Mouse (Mus musculus) left cerebral cortex, postnatal 14 days (tissue): ENCODE measurements around the gene Arvcf. TPM values are rescaled to one million over a fixed set of nuclear protein-coding genes. Genes with fewer than 3 reads are reported as not detected.
A peak's percentile ranks its signal among the peaks of the same experiment; 100 is the strongest.

Source experiments
- DNase-seq, 2 experiments: peaks; one replicate each; pipeline ENCODE4 v3.0.0; 2021 to 2022; ENCODE audit warnings: low spot score in 2 of 2, mixed read lengths in 1 of 2
- intact Hi-C: fragments of 180-260 bp; cut with DNase I; formaldehyde crosslinking; loops from one replicate; pipeline ENCODE4 v1.15.1; 2025
- total RNA-seq, 2 experiments: library from RNA; stranded (reverse); gene quantifications; 2 replicates each; pipeline ENCODE4 v1.2.3; 2021

Arvcf gene
- total RNA-seq, 2 experiments from 2014 or later, result 41.4 to 42.3 TPM

DNA sequence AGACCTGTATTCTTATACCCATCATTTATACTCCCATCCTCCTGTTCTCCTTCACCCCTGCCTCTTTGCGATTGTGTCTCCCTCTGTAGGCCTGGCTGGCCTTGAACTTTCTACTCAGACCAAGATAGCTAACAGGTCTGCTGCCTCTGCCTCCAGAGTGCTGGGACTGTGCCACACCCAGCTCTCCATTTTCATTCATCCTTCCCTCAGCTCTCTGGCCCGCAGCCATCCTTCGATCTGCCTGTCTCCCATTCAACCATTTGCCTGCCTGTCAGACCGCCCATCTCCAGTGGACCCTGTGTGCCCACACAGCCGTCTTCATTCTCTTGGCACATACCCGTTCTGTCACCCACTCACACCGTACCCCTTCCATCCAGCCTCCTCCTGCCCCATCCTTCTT, 36.2 kb downstream of the Arvcf start:
- intact Hi-C loops, result no loop called here
- no peak for DNase-seq

DNA sequence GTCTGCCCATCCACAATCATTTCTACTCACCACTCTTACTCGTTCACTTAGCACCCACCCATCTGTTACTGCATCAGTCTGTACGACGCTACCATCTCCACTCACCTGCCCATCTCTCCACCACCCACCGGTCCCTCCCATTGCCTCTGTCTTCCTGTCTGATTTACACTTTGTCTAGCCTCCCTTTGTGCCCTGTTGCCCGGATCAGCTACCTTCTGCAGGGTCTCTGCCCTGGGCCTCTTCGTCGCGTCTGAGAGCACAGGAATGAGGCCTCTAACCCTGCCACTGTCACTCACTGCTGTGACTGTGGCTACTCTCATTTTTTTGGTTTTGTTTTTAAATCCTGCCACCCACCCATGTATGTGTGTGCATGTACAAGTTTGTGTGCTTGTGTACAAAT, 36.7 kb downstream of the Arvcf start:
- intact Hi-C loops, result no loop called here
- DNase-seq, result no peak

DNA sequence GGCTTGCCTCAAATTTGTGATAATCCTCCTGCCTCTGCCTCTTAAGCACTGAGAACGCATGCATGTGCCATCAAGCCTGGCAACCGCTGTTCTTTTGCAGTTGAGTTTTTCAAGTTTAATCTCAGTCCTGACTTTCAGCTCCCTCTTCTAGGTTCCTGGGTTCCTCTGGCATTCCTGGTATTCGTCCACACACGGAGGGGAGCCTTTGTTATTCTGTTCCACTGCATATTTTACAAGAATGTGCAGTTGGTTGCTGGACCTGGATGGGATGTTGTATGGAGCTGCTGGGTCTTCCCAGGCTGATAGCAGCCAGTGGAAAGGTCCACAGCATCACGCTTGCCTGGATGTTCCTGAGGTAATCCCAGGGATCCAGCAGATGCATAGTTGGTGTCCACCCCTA, 37.4 kb downstream of the Arvcf start:
- intact Hi-C loops, result no loop called here
- DNase-seq, result no peak

DNA sequence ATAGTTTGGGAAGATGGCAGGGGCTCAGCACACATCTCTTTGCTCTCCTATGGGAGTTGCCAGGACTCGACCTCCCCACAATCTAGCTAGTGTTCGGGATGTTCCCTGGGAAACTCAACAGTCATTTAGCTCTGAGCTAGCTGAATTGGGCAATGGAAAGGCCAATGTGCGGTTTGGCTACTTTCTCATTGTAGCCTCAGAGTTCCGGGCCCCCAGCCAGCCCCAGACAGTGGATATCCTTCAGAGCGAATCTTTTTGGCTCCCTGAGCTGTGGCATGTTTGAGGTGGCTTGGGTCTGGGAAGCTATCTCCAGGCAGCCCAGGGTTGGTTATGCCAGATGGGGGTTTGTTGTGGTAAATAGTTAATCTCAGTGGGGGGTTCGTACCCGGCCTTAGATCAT, 38.5 kb downstream of the Arvcf start:
- peak in 1 of 2 experiments; percentile 2 for DNase-seq
- intact Hi-C loops, result no loop called here

DNA sequence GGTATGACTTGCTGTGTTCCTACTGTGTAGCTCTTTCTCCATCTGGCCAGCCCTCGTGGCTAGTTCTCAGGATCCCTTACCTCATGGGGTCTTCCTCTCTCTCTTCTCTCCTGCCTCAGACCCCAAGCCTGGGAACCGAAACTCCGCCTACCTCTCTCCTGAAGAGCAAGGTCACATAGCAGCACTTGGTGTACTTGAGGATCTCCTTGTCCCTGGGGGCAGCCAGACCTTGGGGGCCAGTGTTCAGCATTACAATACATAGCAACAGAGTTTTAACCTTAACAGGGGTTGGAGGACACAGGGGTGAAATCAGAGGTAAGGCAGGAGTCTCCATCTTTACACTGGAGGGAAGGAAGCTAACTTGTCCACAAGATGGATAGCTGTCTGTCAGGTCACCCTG, 39.0 kb downstream of the Arvcf start:
- DNase-seq, result no peak
- intact Hi-C loops, result no loop called here

DNA sequence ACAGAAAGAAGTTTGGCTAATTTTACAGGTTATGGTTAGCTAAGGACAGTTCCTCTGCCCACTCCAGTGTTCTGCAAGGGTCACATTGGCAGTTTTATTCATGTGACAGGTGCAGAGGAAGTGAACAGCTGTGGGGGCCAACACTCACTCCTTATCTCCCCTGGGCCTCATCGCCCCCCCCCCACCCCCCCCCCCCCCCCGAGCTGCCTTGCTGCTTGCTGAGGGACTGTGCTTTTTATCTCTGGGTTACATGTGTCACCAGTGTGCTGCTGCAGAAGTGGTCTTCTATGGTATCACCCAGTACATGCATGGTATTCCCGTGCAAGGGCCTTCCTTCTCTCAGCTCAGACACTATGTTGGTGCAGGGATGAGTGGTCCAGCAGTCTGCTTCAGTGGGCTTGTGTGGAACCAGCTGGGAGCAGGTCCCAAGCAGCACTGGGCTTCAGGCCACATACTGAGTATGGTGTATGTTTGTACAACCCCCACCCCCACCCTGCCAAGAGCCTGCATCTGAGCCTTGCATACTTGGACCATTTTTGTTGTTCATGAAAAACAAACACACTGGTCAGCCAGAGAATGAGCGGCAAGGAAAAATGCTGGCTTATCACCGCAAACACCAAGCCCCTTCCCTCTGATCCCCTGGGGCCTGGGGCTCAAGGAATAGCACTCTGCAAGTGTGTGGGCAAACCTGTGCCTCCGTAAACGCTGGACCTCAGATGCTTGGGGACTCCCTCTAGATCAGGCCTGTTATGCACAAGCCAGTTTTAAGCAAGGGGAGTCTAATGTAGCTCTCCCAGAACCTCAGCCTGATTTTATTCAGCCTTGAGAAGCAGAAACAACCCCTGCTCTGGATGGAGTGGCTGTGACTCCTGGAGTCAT, 40.0 kb downstream of the Arvcf start:
- DNase-seq, result peak; percentile 6 to 14
- intact Hi-C loops, result no loop called here

DNA sequence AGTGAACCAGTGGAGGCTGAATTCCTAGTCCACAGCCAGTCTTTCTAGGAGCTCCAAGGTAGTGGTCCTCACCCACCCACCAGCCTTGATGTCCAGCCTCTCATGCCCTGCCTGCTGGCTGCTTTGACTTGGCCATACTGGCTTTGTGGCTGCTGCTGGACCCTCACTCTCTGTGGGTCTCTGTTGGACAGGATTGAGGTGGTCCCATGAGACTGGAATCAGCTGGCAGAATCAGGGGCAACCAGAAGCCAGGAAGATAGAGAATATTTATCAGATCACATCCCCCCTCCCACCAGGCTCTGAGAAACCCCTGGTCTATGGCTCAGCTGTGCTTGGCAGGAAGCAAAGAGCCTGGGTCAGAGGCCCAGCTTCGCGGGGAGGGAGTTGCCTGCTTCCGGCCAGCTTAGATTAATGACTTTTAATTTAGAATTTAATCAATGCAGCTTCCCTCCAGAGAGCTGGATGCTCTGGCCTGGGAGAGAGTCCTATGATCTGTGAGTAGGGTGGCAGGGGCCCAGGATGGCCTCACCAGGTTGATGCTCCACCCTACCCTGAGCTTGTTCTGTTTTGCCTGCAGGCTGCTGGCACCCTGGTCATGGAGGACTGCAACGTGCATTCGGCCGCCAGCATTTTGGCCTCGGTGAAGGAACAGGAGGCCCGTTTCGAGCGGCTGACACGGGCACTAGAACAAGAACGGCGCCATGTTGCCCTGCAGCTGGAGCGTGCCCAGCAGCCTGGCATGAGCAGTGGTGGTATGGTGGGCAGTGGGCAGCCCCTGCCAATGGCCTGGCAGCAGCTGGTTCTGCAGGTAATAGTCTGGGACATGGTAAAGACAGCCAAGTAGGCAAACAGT, 40.8 kb downstream of the Arvcf start:
- peak in 1 of 2 experiments; percentile 4 for DNase-seq
- intact Hi-C loops, result no loop called here

DNA sequence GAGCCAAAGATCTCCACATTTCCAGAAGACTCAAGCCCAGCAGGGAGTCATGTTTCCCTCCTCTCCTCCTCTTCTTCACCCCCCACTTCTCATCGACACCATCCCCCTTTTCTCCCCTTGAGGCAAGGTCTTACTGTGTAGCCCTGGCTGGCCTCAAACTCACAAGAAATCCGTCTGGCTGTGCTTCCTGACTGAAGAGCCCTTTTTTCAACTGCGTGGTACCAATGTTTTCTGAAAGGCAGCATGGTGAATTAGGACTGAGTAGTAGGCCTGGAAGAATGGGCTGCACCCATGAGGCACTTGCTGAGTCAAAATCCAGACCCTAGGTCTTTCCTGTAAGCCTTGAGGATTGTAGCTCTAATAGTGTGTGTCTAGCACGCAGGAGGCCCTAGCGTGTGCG, 42.4 kb downstream of the Arvcf start:
- intact Hi-C loops, result loop anchor here (5.0 kb wide), 1 partner anchor 38 kb away; no protein-coding TSS in a partner anchor
- DNase-seq, result no peak

DNA sequence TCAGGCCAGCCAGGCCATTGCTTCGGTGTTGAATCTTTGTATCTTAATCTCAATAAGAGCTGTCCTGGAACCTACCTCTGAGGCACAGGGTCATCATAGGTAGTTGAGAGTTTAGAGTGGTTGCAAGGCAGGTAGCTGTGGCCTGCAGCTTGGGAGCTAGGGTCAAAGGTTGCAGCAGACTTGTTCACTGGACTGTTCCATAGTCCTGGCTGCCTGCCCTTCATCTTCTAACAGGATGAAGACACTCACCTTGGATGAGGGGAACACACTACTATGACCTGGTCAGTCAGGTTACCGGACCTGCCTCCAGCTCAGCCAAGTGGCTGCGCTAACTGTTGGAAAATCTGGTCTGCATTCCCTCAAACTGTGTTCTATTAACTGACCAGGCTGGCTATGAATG, 43.1 kb downstream of the Arvcf start:
- intact Hi-C loops, result loop anchor here (5.0 kb wide), 1 partner anchor 39 kb away; no protein-coding TSS in a partner anchor
- no peak for DNase-seq

DNA sequence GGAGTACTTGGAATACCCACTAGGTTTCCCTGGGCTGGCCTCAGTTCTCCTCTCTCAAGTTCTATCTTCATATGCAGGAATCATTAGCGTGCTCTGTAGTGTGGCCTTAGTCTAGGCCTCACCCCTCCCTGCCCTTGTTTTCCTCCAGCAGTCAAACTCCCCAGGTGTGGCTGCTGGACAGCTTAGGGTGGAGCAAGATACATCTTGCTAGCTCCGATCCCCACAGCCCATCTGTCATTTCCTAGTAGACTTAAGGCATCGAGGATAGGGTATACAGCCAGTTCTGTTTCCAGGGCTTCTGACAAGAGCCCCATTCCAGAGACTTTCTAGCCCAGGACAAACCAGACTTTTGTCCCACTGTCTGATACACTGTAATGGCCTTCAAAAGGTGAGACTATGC, 43.7 kb downstream of the Arvcf start:
- no peak for DNase-seq
- intact Hi-C loops, result loop anchor here (5.0 kb wide), 1 partner anchor 39 kb away; no protein-coding TSS in a partner anchor

DNA sequence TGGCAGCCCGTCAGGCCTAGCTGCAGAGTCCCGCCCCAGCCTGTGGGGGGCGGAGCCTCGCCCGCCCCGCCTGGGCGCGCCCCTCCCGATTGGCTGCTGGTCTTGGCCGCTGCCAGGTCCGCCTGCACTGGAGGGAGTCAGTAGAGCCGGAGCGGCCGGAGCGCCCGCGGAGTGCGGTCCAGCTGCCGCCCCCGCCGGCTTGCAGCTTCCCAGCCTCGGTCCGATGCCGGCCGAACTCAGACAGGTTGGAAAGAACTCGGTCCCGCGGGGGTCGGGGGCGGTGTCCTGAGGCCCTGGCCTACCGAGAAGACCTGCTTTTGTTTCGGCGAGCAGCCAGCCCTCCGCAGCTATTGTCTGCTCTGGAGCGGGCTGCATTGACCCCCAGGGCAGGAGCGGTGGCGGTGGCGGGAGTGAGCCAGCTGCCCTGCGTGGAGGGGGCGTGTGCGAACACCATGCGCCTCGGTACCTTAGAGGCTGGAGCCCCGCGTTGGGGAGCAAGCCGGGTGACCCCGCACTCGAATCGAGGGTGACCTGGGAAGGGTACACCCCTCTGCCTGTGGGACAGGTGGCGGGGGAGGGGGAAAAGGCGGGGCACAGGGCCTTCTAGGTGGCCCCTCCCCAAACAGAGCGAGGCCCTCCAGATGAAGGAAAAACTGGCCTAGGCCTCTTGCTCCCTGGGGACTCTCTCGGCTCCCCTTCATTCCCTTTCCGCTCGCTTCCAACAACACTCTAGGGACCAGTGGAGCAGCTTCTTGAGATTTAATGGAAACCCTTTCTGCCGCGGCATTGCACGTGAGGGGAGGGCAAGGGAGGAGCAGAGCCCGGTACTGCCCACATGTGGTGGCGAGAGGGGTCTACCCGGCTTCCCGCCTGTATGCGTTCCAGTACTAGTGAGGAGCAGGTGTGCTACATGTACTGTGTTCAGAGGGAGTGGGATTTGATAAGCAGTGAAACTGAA, 44.8 kb downstream of the Arvcf start:
- peak in 1 of 2 experiments; percentile 72 for DNase-seq
- intact Hi-C loops, result loop anchor here (5.0 kb wide), 1 partner anchor 40 kb away; no protein-coding TSS in a partner anchor

DNA sequence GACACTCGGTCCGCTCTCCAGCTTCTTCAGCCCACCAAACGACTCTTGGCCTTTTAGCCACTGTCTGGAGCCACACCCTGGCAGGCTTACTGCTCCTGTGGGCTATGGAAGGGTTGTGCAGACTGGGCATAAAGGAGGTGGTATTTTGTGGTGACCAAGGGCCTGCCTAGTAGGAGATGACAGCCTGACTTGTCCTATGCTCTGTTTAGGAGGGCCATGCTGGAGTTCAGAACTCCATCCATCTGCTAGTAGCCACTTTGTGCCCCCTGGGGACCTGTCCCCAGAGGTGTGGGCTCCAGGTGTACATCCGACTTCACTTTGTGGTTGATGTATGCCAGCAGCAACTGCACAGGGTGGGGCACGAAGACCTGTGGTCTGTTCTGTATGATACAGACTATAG, 45.6 kb downstream of the Arvcf start:
- intact Hi-C loops, result loop anchor here (5.0 kb wide), 1 partner anchor 41 kb away; no protein-coding TSS in a partner anchor
- no peak for DNase-seq

DNA sequence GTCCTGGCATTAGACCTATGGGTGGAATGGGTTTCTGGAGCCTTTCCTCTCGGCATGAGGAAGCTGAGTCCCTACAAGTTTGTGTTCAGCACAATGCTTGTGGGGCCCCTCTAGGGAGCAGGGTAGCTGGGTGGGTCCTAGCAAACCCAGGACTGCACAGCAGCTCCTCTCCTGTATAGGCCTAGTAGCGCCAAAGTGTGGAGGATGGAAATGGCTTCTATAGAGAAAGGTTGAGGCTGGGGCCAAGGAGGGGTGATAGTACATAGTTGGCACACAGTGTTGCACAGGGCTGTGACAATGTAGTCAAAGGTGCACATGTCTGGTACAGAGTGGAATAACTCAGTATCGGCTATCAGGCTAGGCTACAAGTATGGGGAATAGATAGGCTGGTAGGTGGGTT, 46.1 kb downstream of the Arvcf start:
- intact Hi-C loops, result loop anchor here (5.0 kb wide), 1 partner anchor 42 kb away; no protein-coding TSS in a partner anchor
- no peak for DNase-seq

DNA sequence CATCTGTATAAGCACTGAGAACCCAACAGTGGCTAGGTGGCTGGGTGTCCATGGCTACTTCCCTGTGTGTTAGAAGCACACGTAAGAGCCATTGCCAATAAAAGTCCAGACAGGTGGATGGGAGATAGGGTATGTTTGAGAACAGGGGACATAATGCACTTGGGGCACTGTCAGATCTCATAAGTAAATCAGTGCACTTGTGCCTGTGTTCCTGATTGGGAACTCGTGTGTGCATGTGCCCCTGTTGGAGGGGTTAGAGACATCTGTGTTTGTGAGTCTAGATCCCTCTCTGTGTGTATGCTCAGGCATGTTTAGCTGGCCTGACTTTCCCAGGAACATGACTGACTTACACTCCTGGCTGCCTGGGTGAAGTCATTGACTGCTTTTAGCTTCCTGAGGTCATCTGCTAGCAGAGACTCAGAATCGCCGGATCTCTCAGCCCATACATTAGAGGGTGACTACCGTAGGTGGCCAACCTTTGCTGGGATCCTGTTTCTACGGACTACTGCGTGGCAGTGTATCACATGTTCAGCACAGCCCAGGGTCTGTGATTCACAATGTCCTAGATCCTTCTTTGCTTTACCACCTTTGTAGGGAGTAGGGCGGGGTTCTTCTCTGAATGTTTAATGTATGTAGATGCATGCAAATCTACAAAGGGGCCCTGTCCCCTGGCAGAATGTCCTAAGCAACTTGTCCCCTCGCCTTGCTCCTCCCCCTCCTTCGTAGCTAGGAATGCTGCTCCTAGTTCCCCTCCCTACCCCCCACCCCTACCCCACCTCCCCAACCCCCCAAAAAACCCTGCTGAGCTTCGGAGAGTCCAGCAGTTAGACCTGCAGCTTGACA, 47.0 kb downstream of the Arvcf start:
- DNase-seq, result peak in 1 of 2 experiments; percentile 69
- intact Hi-C loops, result loop anchor here (5.0 kb wide), 1 partner anchor 43 kb away; no protein-coding TSS in a partner anchor

DNA sequence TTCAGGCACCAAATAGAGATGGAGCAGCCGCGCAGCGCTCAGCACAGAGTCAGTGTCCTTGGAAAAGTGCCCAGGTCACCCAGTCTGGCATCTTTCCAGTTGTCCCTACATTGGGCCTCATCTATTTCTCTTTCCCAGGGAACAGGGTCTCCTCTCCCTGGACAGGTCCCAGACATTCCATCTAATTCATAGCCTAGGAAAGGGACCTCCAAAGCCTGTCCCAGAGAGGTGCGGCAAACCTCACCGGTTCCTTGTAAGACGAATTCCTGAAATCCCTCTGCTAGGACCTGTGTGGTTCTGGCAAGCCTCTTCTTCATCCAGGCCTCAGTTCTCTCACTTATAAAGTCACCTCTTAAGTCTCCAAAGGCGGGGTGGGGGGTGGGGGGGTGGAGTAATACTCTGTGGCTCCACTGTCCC, 47.6 kb downstream of the Arvcf start:
- intact Hi-C loops, result no loop called here
- no peak for DNase-seq

DNA sequence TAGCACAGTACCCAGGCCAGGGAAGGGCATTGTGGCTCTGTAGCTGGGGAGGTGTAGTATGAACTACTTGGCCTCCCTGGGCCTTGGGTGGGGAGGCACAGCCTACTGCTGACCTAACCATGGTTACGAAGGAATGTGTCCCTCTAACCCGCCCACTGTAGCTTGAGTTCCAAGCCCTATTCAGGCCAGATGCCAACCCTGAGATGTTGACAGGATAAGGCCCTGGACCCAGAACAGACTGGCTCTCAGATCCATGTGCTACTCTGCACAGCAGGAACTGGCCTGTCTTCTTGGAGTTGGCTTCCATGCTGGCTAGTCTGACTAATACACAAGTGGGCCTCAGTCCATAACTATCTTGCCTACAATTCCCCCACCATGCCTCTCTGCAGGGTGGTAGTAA, 48.2 kb downstream of the Arvcf start:
- peak in 1 of 2 experiments; percentile 64 for DNase-seq
- intact Hi-C loops, result no loop called here

DNA sequence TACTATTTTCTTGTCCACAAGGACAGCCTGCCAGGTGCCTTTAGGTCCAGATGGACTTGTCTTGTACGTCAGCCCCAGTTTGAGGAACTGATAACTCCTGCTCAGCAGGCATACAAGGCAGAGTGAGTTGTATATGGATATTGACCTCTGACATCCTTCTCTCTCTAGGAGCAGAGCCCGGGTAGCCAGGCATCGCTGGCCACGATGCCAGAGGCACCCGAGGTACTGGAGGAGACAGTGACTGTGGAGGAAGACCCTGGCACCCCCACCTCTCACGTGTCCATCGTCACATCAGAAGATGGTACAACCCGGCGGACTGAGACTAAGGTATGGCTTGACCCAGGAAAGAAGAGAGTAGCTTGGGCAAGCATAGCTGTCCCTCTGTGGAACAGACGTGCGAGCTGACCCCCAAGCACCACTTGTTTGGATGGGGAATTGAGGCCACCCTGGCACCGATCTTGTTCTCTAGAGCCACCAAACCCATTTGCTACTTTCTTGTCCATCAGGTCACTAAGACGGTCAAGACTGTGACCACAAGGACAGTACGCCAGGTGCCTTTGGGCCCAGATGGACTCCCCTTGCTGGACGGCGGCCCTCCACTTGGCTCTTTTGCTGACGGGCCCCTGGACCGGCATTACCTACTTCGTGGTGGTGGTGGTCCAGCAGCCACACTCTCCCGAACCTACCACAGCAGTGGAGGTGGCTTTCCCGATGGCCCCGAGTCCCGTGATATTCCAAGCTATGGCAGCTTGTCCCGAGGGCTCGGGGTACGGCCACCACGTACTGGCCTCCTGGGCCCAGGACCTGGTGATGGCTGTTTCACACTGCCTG, 49.0 kb downstream of the Arvcf start:
- no peak for DNase-seq
- intact Hi-C loops, result no loop called here
